ENCODE assay signal across 8 mouse cellular contexts in genomic region chr2:102032713-102033343, GRCm38 (mm10).
DNase-seq lines count a peak whose midpoint lies in the region; ATAC-seq lines count a peak whose summit lies in the region.

No protein-coding gene starts in this region.

- H3K4me3 ChIP-seq in midbrain, embryonic 15.5 days: no peak overlapping the region
- H3K4me3 ChIP-seq in heart, embryonic 12.5 days: no peak overlapping the region

- no peak overlapping the region for H3K4me2 ChIP-seq in midbrain, embryonic 15.5 days
- no peak overlapping the region for H3K4me2 ChIP-seq in heart, embryonic 12.5 days

- H3K36me3 ChIP-seq in midbrain, embryonic 15.5 days (replicated peaks): no peaks in the 10 kb centered on the region
- no peaks in the 10 kb centered on the region for H3K36me3 ChIP-seq in heart, embryonic 12.5 days

- WGBS in midbrain, embryonic 15.5 days: 60% methylated on average over 9 of the region's 9 CpGs
- 70% methylated on average over 9 of the region's 9 CpGs for WGBS in heart, embryonic 12.5 days

- H3K4me1 ChIP-seq in midbrain, embryonic 15.5 days: peaks cover 57% of the 10 kb centered on the region
- peaks cover 35% of the 10 kb centered on the region for H3K4me1 ChIP-seq in heart, embryonic 12.5 days (replicated peaks)

- no peak overlapping the region for H3K9ac ChIP-seq in midbrain, embryonic 15.5 days
- H3K9ac ChIP-seq in heart, embryonic 12.5 days: no peak overlapping the region

- no peaks in the 10 kb centered on the region for H3K27me3 ChIP-seq in midbrain, embryonic 15.5 days (replicated peaks)
- no peaks in the 10 kb centered on the region for H3K27me3 ChIP-seq in heart, embryonic 12.5 days (replicated peaks)

- no peaks in the 10 kb centered on the region for H3K9me3 ChIP-seq in midbrain, embryonic 15.5 days
- H3K9me3 ChIP-seq in heart, embryonic 12.5 days (replicated peaks): no peaks in the 10 kb centered on the region

- peak; percentile 53 for DNase-seq in cerebellum, adult 9-11 months
- no peak for DNase-seq in cerebellum, adult 8-10 months
- DNase-seq in spleen, postnatal 36 days (ENCODE audit: low spot score in 2 of 2): peak; percentile 47 to 51
- DNase-seq in spleen, adult 18-20 months: no peak
- DNase-seq in thymus, postnatal 36 days: peak; percentile 82 to 87

- ATAC-seq in midbrain, embryonic 15.5 days (replicated peaks): no peak
- ATAC-seq in heart, embryonic 12.5 days (ENCODE audit: insufficient number of reproducible peaks, low FRiP score): no peak
- no peak for ATAC-seq in megakaryocyte-erythroid progenitor cell, adult 5-6 weeks (replicated peaks; ENCODE audit: low FRiP score, low TSS enrichment, poor library complexity, severe bottlenecking)

- H3K27ac ChIP-seq in midbrain, embryonic 15.5 days: 0 out of 2 replicates have a peak overlapping the region, but pooled peaks have one; percentile 36
- H3K27ac ChIP-seq in heart, embryonic 12.5 days (ENCODE audit: poor library complexity, severe bottlenecking): no peak overlapping the region

Comparison
In these comparisons a context has a peak if more than half of its experiments do, and no peak if none do; other contexts are left out.
1. DNase-seq: peak in cerebellum, adult 9-11 months (single experiment), spleen, postnatal 36 days (2 of 2) and thymus, postnatal 36 days (2 of 2); none in cerebellum, adult 8-10 months (single experiment) and spleen, adult 18-20 months (0 of 2).